Mouse (Mus musculus): ENCODE results near the gene Ankrd23. TPM values are rescaled to one million over a fixed set of nuclear protein-coding genes. Genes with fewer than 3 reads are reported as not detected.

Ankrd23 gene
- polyA plus RNA-seq, 1 experiment from 2014 or later, result 19.4 TPM

DNA sequence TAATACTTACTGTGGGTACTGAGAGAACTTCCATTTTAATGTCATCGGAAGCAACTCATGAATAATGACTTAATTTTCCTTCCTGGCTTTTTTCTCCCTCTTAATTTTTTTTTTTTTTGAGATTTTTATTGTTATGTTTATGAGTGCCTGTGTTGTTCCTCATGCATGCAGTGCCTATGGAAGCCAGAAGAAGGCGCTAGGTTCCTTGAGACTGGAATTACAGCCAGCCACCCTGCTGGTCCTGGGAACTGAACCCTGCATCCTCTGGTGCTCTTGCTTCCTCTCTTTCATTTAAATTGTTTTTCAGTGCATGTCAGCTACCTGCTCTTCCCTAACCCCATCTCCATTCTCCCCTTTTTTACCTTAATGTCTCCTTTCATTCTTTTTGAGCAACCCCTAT, 23.0 kb downstream of the Ankrd23 start:
- Histone ChIP-seq H3K36me3 (ENCODE audit: control insufficient read depth, insufficient read depth, low read length) (peaks cover 11% of the 10 kb centered on the region), H3K27ac (ENCODE audit: low read length) (no peak overlapping the region), H3K4me1 (ENCODE audit: control insufficient read depth, insufficient read depth, low read length) (peaks cover 19% of the 10 kb centered on the region), H3K9me3 (ENCODE audit: control insufficient read depth, low read depth, low read length) (no peaks in the 10 kb centered on the region), H3K4me3 (ENCODE audit: low read depth, low read length) (peak overlapping the region; percentile 82; the same call in 1 of the 2 replicates), H3K27me3 (ENCODE audit: control insufficient read depth, insufficient read depth, low read length) (no peaks in the 10 kb centered on the region), H3K4me2 (replicated peaks; ENCODE audit: low read depth, low read length) (peak overlapping the region; percentile 96), H3K9ac (replicated peaks; ENCODE audit: low read depth, low read length) (no peak overlapping the region)
- no peak for ATAC-seq (ENCODE audit: insufficient number of reproducible peaks, insufficient read depth, low FRiP score, low read depth)
- 50% methylated on average over 2 of the region's 2 CpGs for WGBS

DNA sequence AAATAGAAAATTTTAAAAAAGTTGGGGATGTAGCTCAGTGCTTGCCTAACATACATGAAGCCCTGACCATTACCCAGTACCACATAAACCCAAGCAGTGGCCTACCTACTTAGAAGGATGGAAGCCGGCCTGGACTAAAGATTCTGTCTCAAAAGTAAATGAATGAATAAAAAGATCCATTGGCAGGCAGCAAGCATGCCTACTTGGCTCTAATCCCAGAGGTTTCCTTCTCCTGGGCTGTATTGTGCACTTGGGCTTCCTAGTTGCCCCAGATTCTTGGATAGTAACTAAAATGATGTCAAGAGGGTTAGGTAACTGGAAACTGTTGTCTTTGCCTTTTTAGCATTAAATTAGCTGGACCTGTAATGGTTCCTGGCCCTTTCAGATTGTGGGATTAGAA, 23.4 kb downstream of the Ankrd23 start:
- H3K4me2 ChIP-seq (replicated peaks; ENCODE audit: low read depth, low read length), result peak overlapping the region; percentile 96
- ATAC-seq (ENCODE audit: insufficient number of reproducible peaks, insufficient read depth, low FRiP score, low read depth), result no peak
- no peak overlapping the region for H3K27ac ChIP-seq (ENCODE audit: low read length)
- peak overlapping the region; percentile 82 for H3K4me3 ChIP-seq (ENCODE audit: low read depth, low read length)
- peaks cover 19% of the 10 kb centered on the region for H3K4me1 ChIP-seq (ENCODE audit: control insufficient read depth, insufficient read depth, low read length)
- 0 out of 2 replicates have a peak overlapping the region, but pooled peaks have one; percentile 81 for H3K9ac ChIP-seq (replicated peaks; ENCODE audit: low read depth, low read length)
- peaks cover 7% of the 10 kb centered on the region for H3K36me3 ChIP-seq (ENCODE audit: control insufficient read depth, insufficient read depth, low read length)
- 3% methylated on average over 1 of the region's 1 CpGs for whole genome bisulfite sequencing
- no peaks in the 10 kb centered on the region for H3K27me3 ChIP-seq (ENCODE audit: control insufficient read depth, insufficient read depth, low read length)
- no peaks in the 10 kb centered on the region for H3K9me3 ChIP-seq (ENCODE audit: control insufficient read depth, low read depth, low read length)

DNA sequence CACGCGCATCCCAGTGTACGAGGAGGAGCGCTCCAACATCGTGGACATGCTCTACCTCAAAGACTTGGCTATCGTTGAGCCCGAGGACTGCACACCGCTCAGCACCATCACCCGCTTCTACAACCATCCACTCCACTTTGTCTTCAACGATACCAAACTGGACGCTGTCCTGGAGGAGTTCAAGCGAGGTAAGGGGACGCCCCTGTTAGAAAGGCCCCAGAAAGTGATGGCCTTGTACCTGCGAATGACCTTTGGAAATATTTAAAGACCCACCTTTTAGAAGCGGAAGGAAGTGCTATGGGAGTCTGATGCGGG, 23.8 kb downstream of the Ankrd23 start:
- Histone ChIP-seq H3K36me3 (ENCODE audit: control insufficient read depth, insufficient read depth, low read length) (peaks cover 4% of the 10 kb centered on the region; the same call in 1 of the 2 replicates), H3K9ac (replicated peaks; ENCODE audit: low read depth, low read length) (peak overlapping the region; percentile 81), H3K4me3 (ENCODE audit: low read depth, low read length) (peak overlapping the region; percentile 82), H3K27me3 (ENCODE audit: control insufficient read depth, insufficient read depth, low read length) (no peaks in the 10 kb centered on the region), H3K27ac (ENCODE audit: low read length) (peak overlapping the region; percentile 67; the same call in 1 of the 2 replicates), H3K4me1 (ENCODE audit: control insufficient read depth, insufficient read depth, low read length) (peaks cover 19% of the 10 kb centered on the region), H3K4me2 (replicated peaks; ENCODE audit: low read depth, low read length) (peak overlapping the region; percentile 96), H3K9me3 (ENCODE audit: control insufficient read depth, low read depth, low read length) (no peaks in the 10 kb centered on the region)
- no peak for ATAC-seq (ENCODE audit: insufficient number of reproducible peaks, insufficient read depth, low FRiP score, low read depth)
- 1% methylated on average over 16 of the region's 16 CpGs for WGBS

DNA sequence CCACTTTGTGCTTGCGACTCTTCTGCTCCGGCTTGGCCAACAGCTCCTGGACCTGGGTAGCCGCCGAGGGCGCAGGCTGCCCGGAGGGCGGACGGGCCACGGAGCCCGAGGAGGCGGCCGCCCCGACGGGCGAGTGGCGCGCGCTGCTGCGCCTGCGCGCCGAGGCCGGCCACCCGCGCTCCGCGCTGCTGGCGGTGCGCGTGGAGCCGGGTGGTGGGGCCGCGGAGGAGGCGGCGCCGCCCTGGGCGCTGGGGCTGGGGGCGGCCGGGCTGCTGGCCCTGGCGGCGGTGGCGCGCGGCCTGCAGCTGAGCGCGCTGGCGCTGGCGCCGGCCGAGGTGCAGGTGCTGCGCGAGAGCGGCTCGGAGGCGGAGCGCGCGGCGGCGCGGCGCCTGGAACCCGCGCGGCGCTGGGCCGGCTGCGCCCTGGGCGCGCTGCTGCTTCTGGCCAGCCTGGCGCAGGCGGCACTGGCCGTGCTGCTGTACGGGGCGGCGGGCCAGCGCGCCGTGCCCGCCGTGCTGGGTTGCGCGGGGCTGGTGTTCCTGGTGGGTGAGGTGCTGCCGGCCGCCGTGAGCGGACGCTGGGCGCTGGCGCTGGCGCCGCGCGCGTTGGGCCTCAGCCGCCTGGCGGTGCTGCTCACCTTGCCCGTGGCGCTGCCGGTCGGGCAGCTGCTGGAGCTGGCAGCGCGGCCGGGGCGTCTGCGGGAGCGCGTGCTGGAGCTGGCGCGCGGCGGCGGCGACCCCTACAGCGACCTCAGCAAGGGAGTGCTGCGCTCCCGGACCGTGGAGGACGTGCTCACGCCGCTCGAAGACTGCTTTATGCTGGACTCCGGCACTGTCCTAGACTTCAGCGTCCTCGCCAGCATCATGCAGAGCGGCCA, 24.4 kb downstream of the Ankrd23 start:
- Histone ChIP-seq H3K9me3 (ENCODE audit: control insufficient read depth, low read depth, low read length) (no peaks in the 10 kb centered on the region), H3K36me3 (ENCODE audit: control insufficient read depth, insufficient read depth, low read length) (peaks cover 7% of the 10 kb centered on the region; the same call in 1 of the 2 replicates), H3K27me3 (ENCODE audit: control insufficient read depth, insufficient read depth, low read length) (no peaks in the 10 kb centered on the region), H3K27ac (ENCODE audit: low read length) (peak overlapping the region; percentile 99), H3K4me2 (replicated peaks; ENCODE audit: low read depth, low read length) (peak overlapping the region; percentile 96), H3K4me1 (ENCODE audit: control insufficient read depth, insufficient read depth, low read length) (peaks cover 19% of the 10 kb centered on the region), H3K9ac (replicated peaks; ENCODE audit: low read depth, low read length) (peak overlapping the region; percentile 81), H3K4me3 (ENCODE audit: low read depth, low read length) (peak overlapping the region; percentile 82)
- WGBS, result under 1% methylated on average over 96 of the region's 126 CpGs
- peak; percentile 51 for ATAC-seq (ENCODE audit: insufficient number of reproducible peaks, insufficient read depth, low FRiP score, low read depth)

- H3K9ac ChIP-seq (replicated peaks; ENCODE audit: low read depth, low read length), result peak within 1 kb of the TSS; percentile 81
- peaks cover 19% of the 10 kb centered on the region for H3K4me1 ChIP-seq (ENCODE audit: control insufficient read depth, insufficient read depth, low read length)
- H3K4me3 ChIP-seq (ENCODE audit: low read depth, low read length), result peak within 1 kb of the TSS; percentile 82
- no peaks in the 10 kb centered on the region for H3K9me3 ChIP-seq (ENCODE audit: control insufficient read depth, low read depth, low read length)
- H3K4me2 ChIP-seq (replicated peaks; ENCODE audit: low read depth, low read length), result peak within 1 kb of the TSS; percentile 96
- peak within 1 kb of the TSS; percentile 99 for H3K27ac ChIP-seq (ENCODE audit: low read length)
- H3K36me3 ChIP-seq (ENCODE audit: control insufficient read depth, insufficient read depth, low read length), result peaks cover 5% of the 10 kb centered on the region; the same call in 1 of the 2 replicates
- no peaks in the 10 kb centered on the region for H3K27me3 ChIP-seq (ENCODE audit: control insufficient read depth, insufficient read depth, low read length)
- 1% methylated on average over 51 of the region's 51 CpGs for WGBS
- peak; percentile 98 for ATAC-seq (ENCODE audit: insufficient number of reproducible peaks, insufficient read depth, low FRiP score, low read depth)
Measured at GRCm38 (mm10) chr1:36511289-36512021, 25.2 kb downstream of the Ankrd23 start, which contains the start of gene Cnnm3. Cnnm3 (plus strand) TSS chr1:36511867.

- Histone ChIP-seq H3K4me1 (ENCODE audit: control insufficient read depth, insufficient read depth, low read length) (peaks cover 4% of the 10 kb centered on the region), H3K27ac (ENCODE audit: low read length) (no peak overlapping the region), H3K9ac (replicated peaks; ENCODE audit: low read depth, low read length) (no peak overlapping the region), H3K27me3 (ENCODE audit: control insufficient read depth, insufficient read depth, low read length) (no peaks in the 10 kb centered on the region), H3K4me2 (replicated peaks; ENCODE audit: low read depth, low read length) (no peak overlapping the region), H3K9me3 (ENCODE audit: control insufficient read depth, low read depth, low read length) (no peaks in the 10 kb centered on the region), H3K36me3 (ENCODE audit: control insufficient read depth, insufficient read depth, low read length) (peaks cover 5% of the 10 kb centered on the region; the same call in 1 of the 2 replicates), H3K4me3 (ENCODE audit: low read depth, low read length) (no peak overlapping the region)
- 76% methylated on average over 5 of the region's 5 CpGs for WGBS
- ATAC-seq (ENCODE audit: insufficient number of reproducible peaks, insufficient read depth, low FRiP score, low read depth), result no peak
Measured at GRCm38 (mm10) chr1:36508238-36508637, 28.4 kb downstream of the Ankrd23 start.

DNA sequence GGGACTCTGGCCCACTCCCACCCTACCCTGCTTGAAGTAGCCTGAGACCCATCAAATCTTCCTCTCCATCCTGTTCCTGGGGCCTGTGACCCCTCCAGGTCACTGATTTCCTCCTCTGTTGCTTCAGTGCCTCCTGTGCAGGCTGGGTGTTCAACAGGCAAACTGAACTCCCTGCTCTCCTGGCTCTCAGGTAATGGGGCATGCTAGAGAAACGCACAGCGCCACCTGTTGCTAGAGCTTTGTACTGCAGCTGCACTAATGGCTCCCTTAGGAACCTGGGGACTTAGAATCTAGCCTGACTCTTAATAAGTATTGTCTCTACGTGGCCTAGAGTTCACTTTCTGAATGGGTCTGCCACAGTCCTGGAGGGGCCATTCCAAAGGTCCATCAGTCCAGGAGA, 35.4 kb downstream of the Ankrd23 start:
- ATAC-seq (ENCODE audit: insufficient number of reproducible peaks, insufficient read depth, low FRiP score, low read depth), result no peak
- H3K27me3 ChIP-seq (ENCODE audit: control insufficient read depth, insufficient read depth, low read length), result no peaks in the 10 kb centered on the region
- no peak overlapping the region for H3K27ac ChIP-seq (ENCODE audit: low read length)
- H3K9ac ChIP-seq (replicated peaks; ENCODE audit: low read depth, low read length), result no peak overlapping the region
- no peak overlapping the region for H3K4me2 ChIP-seq (replicated peaks; ENCODE audit: low read depth, low read length)
- 7% methylated on average over 3 of the region's 3 CpGs for WGBS
- H3K36me3 ChIP-seq (ENCODE audit: control insufficient read depth, insufficient read depth, low read length), result peaks cover 3% of the 10 kb centered on the region
- H3K9me3 ChIP-seq (ENCODE audit: control insufficient read depth, low read depth, low read length), result no peaks in the 10 kb centered on the region
- no peaks in the 10 kb centered on the region for H3K4me1 ChIP-seq (ENCODE audit: control insufficient read depth, insufficient read depth, low read length)
- H3K4me3 ChIP-seq (ENCODE audit: low read depth, low read length), result no peak overlapping the region

- Histone ChIP-seq H3K4me3 (ENCODE audit: low read depth, low read length) (no peak overlapping the region), H3K9me3 (ENCODE audit: control insufficient read depth, low read depth, low read length) (no peaks in the 10 kb centered on the region), H3K4me2 (replicated peaks; ENCODE audit: low read depth, low read length) (no peak overlapping the region), H3K4me1 (ENCODE audit: control insufficient read depth, insufficient read depth, low read length) (peaks cover under 1% of the 10 kb centered on the region; the same call in 1 of the 2 replicates), H3K9ac (replicated peaks; ENCODE audit: low read depth, low read length) (no peak overlapping the region), H3K27ac (ENCODE audit: low read length) (no peak overlapping the region), H3K36me3 (ENCODE audit: control insufficient read depth, insufficient read depth, low read length) (peaks cover 3% of the 10 kb centered on the region), H3K27me3 (ENCODE audit: control insufficient read depth, insufficient read depth, low read length) (no peaks in the 10 kb centered on the region)
- ATAC-seq (ENCODE audit: insufficient number of reproducible peaks, insufficient read depth, low FRiP score, low read depth), result no peak
- 90% methylated on average over 2 of the region's 2 CpGs for WGBS
Measured at GRCm38 (mm10) chr1:36497312-36497711, 39.4 kb downstream of the Ankrd23 start.

All from stomach, embryonic 14.5 days (tissue).